Mouse (Mus musculus) intestine, postnatal 0 days (tissue): Measurements from ENCODE around the gene Zfhx2. TPM values are rescaled to one million over a fixed set of nuclear protein-coding genes. Genes with fewer than 3 reads are reported as not detected.

Experiments used
- ATAC-seq: fragments of 200-750 bp; cut with Nextera tagmentation; 2 replicates; pipeline ENCODE4 v1.8.0; 2017; ENCODE audit warnings: mild to moderate bottlenecking, moderate TSS enrichment, moderate library complexity
- H3K27ac ChIP-seq: fragments of 300-500 bp; sonication (generic); 2 replicates; pipeline ENCODE4 v1.5.1; 2014; ENCODE audit warnings: mild to moderate bottlenecking, low read depth, low read length, moderate library complexity
- H3K27me3 ChIP-seq: fragments of 300-500 bp; sonication (generic); replicated peaks from 2 replicates; pipeline ENCODE4 v1.6.1; 2014; ENCODE audit warnings: low read length, mixed read lengths; ENCODE audit not compliant: control insufficient read depth, insufficient read depth
- H3K36me3 ChIP-seq: fragments of 300-500 bp; sonication (generic); 2 replicates; pipeline ENCODE4 v1.6.1; 2014; ENCODE audit warnings: mild to moderate bottlenecking, moderate library complexity; ENCODE audit not compliant: control insufficient read depth, insufficient read depth
- H3K4me1 ChIP-seq: fragments of 300-500 bp; sonication (generic); replicated peaks from 2 replicates; pipeline ENCODE4 v1.6.1; 2014; ENCODE audit warnings: antibody characterized with exemption, low read length, mixed read lengths; ENCODE audit not compliant: control insufficient read depth, insufficient read depth
- H3K4me2 ChIP-seq: fragments of 300-500 bp; sonication (generic); replicated peaks from 2 replicates; pipeline ENCODE4 v1.6.1; 2014; ENCODE audit warnings: low read depth, mild to moderate bottlenecking, moderate library complexity
- H3K4me3 ChIP-seq: fragments of 300-500 bp; sonication (generic); 2 replicates; pipeline ENCODE4 v1.5.1; 2014; ENCODE audit warnings: low read depth, low read length
- H3K9ac ChIP-seq: fragments of 300-500 bp; sonication (generic); 2 replicates; pipeline ENCODE4 v1.6.1; 2014; ENCODE audit warnings: mild to moderate bottlenecking, low read depth, low read length
- H3K9me3 ChIP-seq: fragments of 300-500 bp; sonication (generic); 2 replicates; pipeline ENCODE4 v1.6.1; 2016; ENCODE audit warnings: mixed run types; ENCODE audit not compliant: control insufficient read depth
- CTCF ChIP-seq: sonication (generic); IDR thresholded peaks from 2 replicates; pipeline ENCODE4 v1.5.1; 2016; ENCODE audit warnings: low read depth, mild to moderate bottlenecking, control low read depth, antibody characterized with exemption, moderate library complexity
- WGBS: fragments of 180-500 bp; shearing (Covaris S2); extraction: QIAGEN DNeasy Blood & Tissue Kit; methylation state at CpG from one replicate; pipeline ENCODE4 v1.1.7; 2014; 5-methylcytosine and 5-hydroxymethylcytosine counted together
- polyA plus RNA-seq: library from polyadenylated mRNA; unstranded; fragments of >200 nt; fragmentation: Nextera tagmentation; extraction: Ambion mirVana; gene quantifications from 2 replicates; pipeline ENCODE4 v1.2.1, GENCODE M21; 2015

Zfhx2 gene
- polyA plus RNA-seq, 1 experiment from 2014 or later, result 0.87 TPM

DNA sequence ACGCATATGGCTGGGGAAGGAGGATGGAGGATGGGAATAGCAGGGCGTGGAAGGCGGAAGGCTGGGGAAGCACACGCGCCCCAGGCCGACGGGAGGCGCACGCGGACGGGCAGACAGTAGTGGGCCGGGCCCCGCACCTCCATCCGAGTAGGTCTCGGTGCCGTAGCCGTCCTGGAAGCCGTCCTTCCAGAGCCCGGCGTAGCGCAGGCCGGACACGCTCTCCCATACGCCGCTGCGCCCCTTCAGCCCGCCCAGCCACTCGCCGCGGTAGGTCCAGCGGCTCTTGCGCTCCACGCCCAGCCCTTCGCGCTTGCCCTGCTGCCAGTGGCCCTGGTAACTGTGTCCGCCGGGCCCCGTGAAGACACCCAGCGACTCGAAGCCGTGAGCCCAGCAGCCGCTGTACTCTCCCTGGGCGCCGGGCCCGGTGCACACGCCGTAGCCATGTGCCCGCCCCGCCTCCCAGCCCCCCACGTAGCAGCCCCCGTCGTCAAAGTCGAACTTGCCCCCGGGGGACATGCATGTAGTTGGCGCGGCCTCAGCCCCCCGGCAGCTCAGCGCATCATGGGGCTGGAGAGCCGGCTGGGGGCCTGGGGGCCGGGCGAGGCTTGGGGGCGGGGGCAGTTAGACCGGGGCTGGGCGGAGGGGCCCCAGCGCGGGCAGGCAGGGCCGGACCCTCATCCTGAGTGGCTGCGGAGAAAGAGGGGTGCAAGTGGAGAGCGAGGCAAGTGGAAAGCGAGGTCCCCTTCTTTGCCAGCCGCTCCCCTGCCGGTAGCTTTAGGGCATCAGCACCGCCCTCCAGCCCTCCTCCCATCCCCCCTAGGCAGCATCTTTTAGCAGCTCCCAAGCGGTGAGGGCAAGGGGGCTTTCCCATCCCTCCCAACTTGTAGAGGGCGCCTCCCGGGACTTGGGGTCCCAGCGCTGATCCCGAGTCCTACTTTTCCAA lies 22.9 kb upstream of the Zfhx2 start:
- no peaks in the 10 kb centered on the region for H3K36me3 ChIP-seq
- 0 out of 2 replicates have a peak, but pooled peaks cover 9% of the 10 kb centered on the region for H3K4me1 ChIP-seq
- peak overlapping the region; percentile 95 for H3K4me2 ChIP-seq
- 2% methylated on average over 54 of the region's 78 CpGs for WGBS
- no peaks in the 10 kb centered on the region for H3K9me3 ChIP-seq
- peak overlapping the region; percentile 51 for H3K9ac ChIP-seq
- peak; percentile 66 for TF ChIP-seq CTCF
- peak; percentile 55 for ATAC-seq
- H3K27ac ChIP-seq, result no peak overlapping the region
- H3K4me3 ChIP-seq, result peak overlapping the region; percentile 51
- H3K27me3 ChIP-seq, result peaks cover 41% of the 10 kb centered on the region

DNA sequence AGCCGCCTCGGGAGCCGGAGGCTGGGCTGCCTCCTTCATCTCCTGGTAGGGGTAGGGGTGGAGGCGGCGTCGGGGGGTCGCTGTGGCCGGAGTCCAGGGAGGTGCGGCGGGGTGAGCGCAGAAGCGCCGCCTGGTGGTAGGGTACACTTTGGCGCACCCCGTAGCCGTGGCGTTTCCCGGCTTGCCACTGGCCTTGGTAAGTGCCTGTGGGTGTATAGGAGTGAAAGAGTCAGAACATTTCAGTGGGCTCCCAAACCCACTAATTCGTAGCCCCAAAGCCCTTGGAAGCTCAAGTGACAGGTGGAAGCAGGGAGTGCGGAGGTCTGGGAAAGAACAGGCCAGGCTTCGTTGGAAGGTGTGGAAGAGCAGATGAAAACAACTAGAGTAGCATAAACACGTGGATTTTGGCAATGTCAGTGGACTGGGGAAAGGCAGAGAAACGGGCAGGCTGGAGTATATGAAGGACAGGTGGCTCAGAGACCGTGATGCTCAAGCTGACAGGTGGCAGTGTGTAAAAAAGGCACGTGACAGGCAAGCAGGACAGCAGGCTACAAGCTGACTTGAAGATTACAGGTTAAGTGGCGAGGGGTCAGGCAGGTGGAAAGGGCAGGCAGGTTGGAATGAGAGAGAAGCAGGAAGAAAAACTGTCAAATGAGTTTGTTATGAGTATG lies 22.0 kb upstream of the Zfhx2 start:
- Histone ChIP-seq H3K36me3 (no peaks in the 10 kb centered on the region), H3K9ac (peak overlapping the region; percentile 51; the same call in 1 of the 2 replicates), H3K4me2 (peak overlapping the region; percentile 95), H3K27ac (no peak overlapping the region), H3K4me3 (peak overlapping the region; percentile 51), H3K9me3 (no peaks in the 10 kb centered on the region), H3K4me1 (0 out of 2 replicates have a peak, but pooled peaks cover 9% of the 10 kb centered on the region), H3K27me3 (peaks cover 41% of the 10 kb centered on the region)
- 6% methylated on average over 26 of the region's 26 CpGs for WGBS
- ATAC-seq, result peak; percentile 26; the same call in 1 of the 2 replicates
- peak; percentile 81 for TF ChIP-seq CTCF

DNA sequence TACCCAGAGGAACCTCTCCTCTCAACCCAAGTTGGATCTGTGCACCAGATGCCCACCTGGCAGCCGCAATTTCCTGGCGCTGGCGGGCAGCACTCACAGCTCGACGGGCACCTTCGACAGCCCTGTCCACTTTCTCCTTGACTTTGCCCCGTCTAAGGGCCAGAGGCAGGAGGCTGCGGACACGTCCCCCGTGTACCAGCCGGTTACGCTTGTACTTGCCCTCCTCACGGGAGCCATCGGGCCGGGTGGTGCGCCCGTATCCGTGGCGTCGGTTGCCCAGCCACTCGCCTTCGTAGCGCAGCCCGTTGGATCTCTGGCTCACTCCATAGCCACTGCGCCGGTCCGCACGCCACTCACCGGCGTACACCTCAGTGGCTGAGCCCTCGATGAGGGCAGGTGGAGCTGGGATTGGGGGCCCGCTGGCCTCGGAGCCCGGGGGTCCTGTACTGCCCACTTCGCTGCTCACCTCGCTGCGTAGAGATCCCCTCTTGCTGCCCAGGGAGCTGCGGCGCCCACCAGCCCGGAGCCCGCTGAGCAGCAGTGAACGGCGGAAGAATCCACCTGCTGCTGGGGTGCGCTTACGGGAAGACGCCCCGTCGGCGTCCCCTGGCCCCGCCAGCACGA lies 21.3 kb upstream of the Zfhx2 start:
- peak overlapping the region; percentile 51; the same call in 1 of the 2 replicates for H3K4me3 ChIP-seq
- WGBS, result 57% methylated on average over 51 of the region's 51 CpGs
- H3K36me3 ChIP-seq, result no peaks in the 10 kb centered on the region
- peaks cover 41% of the 10 kb centered on the region for H3K27me3 ChIP-seq
- no peak for ATAC-seq
- H3K4me2 ChIP-seq, result peak overlapping the region; percentile 95
- no peak overlapping the region for H3K9ac ChIP-seq
- H3K9me3 ChIP-seq, result no peaks in the 10 kb centered on the region
- H3K27ac ChIP-seq, result no peak overlapping the region
- no peak for TF ChIP-seq CTCF
- 0 out of 2 replicates have a peak, but pooled peaks cover 9% of the 10 kb centered on the region for H3K4me1 ChIP-seq

DNA sequence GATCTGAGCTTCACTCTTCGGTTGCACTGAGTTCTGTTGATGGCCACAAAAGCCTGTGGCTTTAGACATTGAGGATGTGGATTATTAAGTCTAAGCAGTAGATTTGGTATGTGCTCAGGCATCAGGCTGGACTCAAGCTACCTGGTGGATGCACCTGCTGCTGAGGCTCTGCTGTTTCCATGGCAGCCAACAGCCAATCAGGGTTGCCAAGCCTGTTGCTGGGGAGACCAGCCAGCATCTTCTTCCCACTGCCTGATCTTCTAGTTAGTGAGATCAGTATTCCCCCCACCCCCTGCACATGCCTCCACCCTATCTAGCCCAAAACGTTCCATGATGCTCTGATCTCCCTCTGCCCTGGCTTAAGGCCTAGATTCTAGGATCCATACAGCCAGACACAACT lies 19.6 kb upstream of the Zfhx2 start:
- no peak for ATAC-seq

DNA sequence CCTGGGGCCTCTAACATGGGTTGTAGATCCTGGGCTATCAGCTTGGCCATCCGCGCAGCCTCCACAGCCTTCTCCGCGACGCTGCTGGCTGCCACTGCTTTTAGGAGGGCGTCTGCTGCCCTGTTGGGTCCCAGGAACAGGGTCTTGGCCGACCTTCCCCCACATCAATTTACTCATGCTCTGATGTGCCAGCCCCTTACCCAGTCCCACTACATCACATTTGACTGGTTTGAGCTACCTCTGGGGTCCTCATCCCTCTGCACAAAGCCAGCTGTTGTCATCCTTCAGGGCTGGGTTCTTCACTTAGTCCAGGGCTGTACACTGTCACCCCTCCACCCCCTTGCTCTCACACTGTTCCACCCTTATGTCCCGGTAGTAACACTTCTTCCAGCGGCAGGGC lies 18.0 kb upstream of the Zfhx2 start:
- no peak overlapping the region for H3K4me3 ChIP-seq
- WGBS, result 48% methylated on average over 9 of the region's 9 CpGs
- H3K36me3 ChIP-seq, result no peaks in the 10 kb centered on the region
- no peak overlapping the region for H3K9ac ChIP-seq
- H3K4me2 ChIP-seq, result no peak overlapping the region
- peaks cover 17% of the 10 kb centered on the region; the same call in 1 of the 2 replicates for H3K4me1 ChIP-seq
- no peak for TF ChIP-seq CTCF
- H3K27ac ChIP-seq, result no peak overlapping the region
- no peak for ATAC-seq
- peaks cover 17% of the 10 kb centered on the region; the same call in 1 of the 2 replicates for H3K27me3 ChIP-seq
- H3K9me3 ChIP-seq, result no peaks in the 10 kb centered on the region

More for the DNA sequence above, 19.6 kb upstream of the Zfhx2 start:
- Histone ChIP-seq H3K36me3 (no peaks in the 10 kb centered on the region), H3K9me3 (no peaks in the 10 kb centered on the region), H3K27ac (no peak overlapping the region), H3K9ac (no peak overlapping the region), H3K4me2 (no peak overlapping the region), H3K4me1 (peaks cover 20% of the 10 kb centered on the region; the same call in 1 of the 2 replicates), H3K27me3 (peaks cover 33% of the 10 kb centered on the region), H3K4me3 (no peak overlapping the region)
- WGBS, result 56% methylated on average over 2 of the region's 2 CpGs
- TF ChIP-seq CTCF, result no peak
